Mouse (Mus musculus): ENCODE measurements around the gene Adcy1. TPM values are rescaled to one million over a fixed set of nuclear protein-coding genes. Genes with fewer than 3 reads are reported as not detected.

Adcy1 gene
- polyA plus RNA-seq, 1 experiment from 2014 or later, result 17.2 TPM

- Histone ChIP-seq H3K36me3 (replicated peaks; ENCODE audit: control insufficient read depth, insufficient read depth) (0 out of 2 replicates have a peak, but pooled peaks cover 6% of the 10 kb centered on the region), H3K9me3 (ENCODE audit: control insufficient read depth, low read length) (no peaks in the 10 kb centered on the region), H3K4me3 (replicated peaks; ENCODE audit: low read length) (no peak overlapping the region), H3K4me2 (replicated peaks) (no peak overlapping the region), H3K4me1 (replicated peaks; ENCODE audit: control insufficient read depth, insufficient read depth, low read length) (peaks cover 4% of the 10 kb centered on the region; the same call in 1 of the 2 replicates), H3K27me3 (ENCODE audit: control insufficient read depth, insufficient read depth, low read length) (no peaks in the 10 kb centered on the region), H3K27ac (no peak overlapping the region), H3K9ac (no peak overlapping the region)
- WGBS, result 80% methylated on average over 4 of the region's 4 CpGs
- DNase-seq (ENCODE audit: low spot score) (no peak), ATAC-seq (ENCODE audit: low FRiP score) (no peak)
These were observed 93.1 kb downstream of the Adcy1 start for GRCm38 (mm10) chr11:7156427-7156826.

DNA sequence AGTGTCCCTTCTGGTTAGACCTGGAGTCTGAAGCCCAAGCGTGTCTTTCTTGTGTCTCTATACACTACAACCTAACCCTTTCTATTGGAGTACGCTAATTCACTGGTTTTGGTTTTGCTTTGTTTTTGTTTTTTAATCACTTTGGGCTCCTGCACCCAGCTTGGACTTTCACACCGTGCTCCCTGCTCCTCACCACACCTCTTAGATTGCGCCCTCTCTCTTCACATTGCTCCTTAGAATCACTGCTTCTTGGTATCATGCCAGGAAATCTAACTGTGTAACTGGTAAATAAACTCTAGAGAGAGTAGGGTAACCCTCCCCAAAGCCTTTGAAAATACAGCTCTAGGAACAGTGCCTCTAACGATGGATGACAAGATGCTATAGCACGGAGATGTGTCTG, 94.9 kb downstream of the Adcy1 start:
- Histone ChIP-seq H3K36me3 (replicated peaks; ENCODE audit: control insufficient read depth, insufficient read depth) (peaks cover 6% of the 10 kb centered on the region; the same call in 1 of the 2 replicates), H3K9ac (no peak overlapping the region), H3K4me2 (replicated peaks) (no peak overlapping the region), H3K9me3 (ENCODE audit: control insufficient read depth, low read length) (no peaks in the 10 kb centered on the region), H3K27me3 (ENCODE audit: control insufficient read depth, insufficient read depth, low read length) (no peaks in the 10 kb centered on the region), H3K4me1 (replicated peaks; ENCODE audit: control insufficient read depth, insufficient read depth, low read length) (peaks cover 4% of the 10 kb centered on the region; the same call in 1 of the 2 replicates), H3K4me3 (replicated peaks; ENCODE audit: low read length) (no peak overlapping the region), H3K27ac (no peak overlapping the region)
- ATAC-seq (ENCODE audit: low FRiP score) (no peak), DNase-seq (ENCODE audit: low spot score) (no peak)
- WGBS, result 94% methylated on average over 6 of the region's 6 CpGs

DNA sequence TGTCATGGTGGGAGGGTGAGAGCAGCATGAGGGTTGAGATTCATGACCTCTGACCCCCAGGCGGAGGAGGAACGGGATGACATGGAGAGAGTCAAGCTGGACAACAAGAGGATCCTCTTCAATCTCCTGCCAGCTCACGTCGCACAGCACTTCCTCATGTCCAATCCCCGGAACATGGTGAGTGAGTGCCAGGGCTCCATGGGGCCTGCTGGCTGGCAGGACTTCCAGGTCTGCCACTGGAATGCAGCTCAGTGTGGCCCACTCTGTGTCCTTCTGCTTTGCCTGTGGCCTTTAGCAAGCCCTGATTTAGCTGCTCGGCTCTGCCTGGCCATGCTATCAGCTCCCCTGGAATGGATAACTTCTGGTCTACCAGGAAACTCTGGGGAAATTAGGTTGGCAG, 96.9 kb downstream of the Adcy1 start:
- Histone ChIP-seq H3K4me2 (replicated peaks) (no peak overlapping the region), H3K9me3 (ENCODE audit: control insufficient read depth, low read length) (no peaks in the 10 kb centered on the region), H3K27ac (peak overlapping the region; percentile 54; the same call in 1 of the 2 replicates), H3K27me3 (ENCODE audit: control insufficient read depth, insufficient read depth, low read length) (no peaks in the 10 kb centered on the region), H3K4me1 (replicated peaks; ENCODE audit: control insufficient read depth, insufficient read depth, low read length) (peaks cover 4% of the 10 kb centered on the region; the same call in 1 of the 2 replicates), H3K36me3 (replicated peaks; ENCODE audit: control insufficient read depth, insufficient read depth) (peaks cover 6% of the 10 kb centered on the region; the same call in 1 of the 2 replicates), H3K9ac (no peak overlapping the region), H3K4me3 (replicated peaks; ENCODE audit: low read length) (no peak overlapping the region)
- ATAC-seq (ENCODE audit: low FRiP score) (no peak), DNase-seq (ENCODE audit: low spot score) (no peak)
- WGBS, result 65% methylated on average over 6 of the region's 6 CpGs

- 26% methylated on average over 4 of the region's 4 CpGs for WGBS
- DNase-seq (ENCODE audit: low spot score) (peak; percentile 27), ATAC-seq (ENCODE audit: low FRiP score) (peak; percentile 78)
- Histone ChIP-seq H3K9ac (no peak overlapping the region), H3K36me3 (replicated peaks; ENCODE audit: control insufficient read depth, insufficient read depth) (peaks cover 6% of the 10 kb centered on the region; the same call in 1 of the 2 replicates), H3K27ac (peak overlapping the region; percentile 54), H3K27me3 (ENCODE audit: control insufficient read depth, insufficient read depth, low read length) (no peaks in the 10 kb centered on the region), H3K9me3 (ENCODE audit: control insufficient read depth, low read length) (no peaks in the 10 kb centered on the region), H3K4me3 (replicated peaks; ENCODE audit: low read length) (no peak overlapping the region), H3K4me2 (replicated peaks) (no peak overlapping the region), H3K4me1 (replicated peaks; ENCODE audit: control insufficient read depth, insufficient read depth, low read length) (peaks cover 4% of the 10 kb centered on the region; the same call in 1 of the 2 replicates)
These were observed 97.4 kb downstream of the Adcy1 start for GRCm38 (mm10) chr11:7160637-7161101.

- WGBS, result 82% methylated on average over 8 of the region's 8 CpGs
These were observed 98.3 kb downstream of the Adcy1 start for GRCm38 (mm10) chr11:7161502-7162174.

DNA sequence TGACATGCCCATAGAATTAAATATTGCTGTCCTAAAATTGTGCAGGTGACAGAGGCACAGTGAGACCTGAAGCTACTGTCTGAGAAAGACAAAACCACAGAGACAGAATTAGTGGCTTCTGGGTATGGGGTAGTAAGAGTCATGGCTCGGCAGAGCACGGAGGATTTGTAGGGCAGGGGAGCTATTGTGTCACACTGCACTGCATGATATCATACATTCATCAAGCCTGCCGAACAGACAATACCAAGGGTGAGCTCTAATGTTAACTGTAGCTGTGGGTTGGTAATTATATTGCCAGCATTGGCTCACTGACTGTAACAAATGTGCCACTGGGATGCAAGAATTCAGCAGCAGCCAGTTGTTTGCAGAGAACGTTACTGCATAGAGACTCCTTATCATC, 101.1 kb downstream of the Adcy1 start:
- WGBS, result 32% methylated on average over 4 of the region's 4 CpGs
- no peak for DNase-seq (ENCODE audit: low spot score)
- no peaks in the 10 kb centered on the region for H3K9me3 ChIP-seq (ENCODE audit: control insufficient read depth, low read length)
- H3K27ac ChIP-seq, result no peak overlapping the region
- no peak overlapping the region for H3K9ac ChIP-seq
- no peak overlapping the region for H3K4me2 ChIP-seq (replicated peaks)
- no peak for ATAC-seq (ENCODE audit: low FRiP score)
- no peak overlapping the region for H3K4me3 ChIP-seq (replicated peaks; ENCODE audit: low read length)
- peaks cover 4% of the 10 kb centered on the region; the same call in 1 of the 2 replicates for H3K4me1 ChIP-seq (replicated peaks; ENCODE audit: control insufficient read depth, insufficient read depth, low read length)
- peaks cover 14% of the 10 kb centered on the region; the same call in 1 of the 2 replicates for H3K36me3 ChIP-seq (replicated peaks; ENCODE audit: control insufficient read depth, insufficient read depth)
- H3K27me3 ChIP-seq (ENCODE audit: control insufficient read depth, insufficient read depth, low read length), result no peaks in the 10 kb centered on the region

More at GRCm38 (mm10) chr11:7161502-7162174, 98.3 kb downstream of the Adcy1 start:
- peaks cover 7% of the 10 kb centered on the region; the same call in 1 of the 2 replicates for H3K36me3 ChIP-seq (replicated peaks; ENCODE audit: control insufficient read depth, insufficient read depth)
- no peaks in the 10 kb centered on the region for H3K9me3 ChIP-seq (ENCODE audit: control insufficient read depth, low read length)
- peaks cover 4% of the 10 kb centered on the region; the same call in 1 of the 2 replicates for H3K4me1 ChIP-seq (replicated peaks; ENCODE audit: control insufficient read depth, insufficient read depth, low read length)
- H3K9ac ChIP-seq, result no peak overlapping the region
- ATAC-seq (ENCODE audit: low FRiP score), result peak; percentile 31; the same call in 1 of the 2 replicates
- peak overlapping the region; percentile 54; the same call in 1 of the 2 replicates for H3K27ac ChIP-seq
- H3K27me3 ChIP-seq (ENCODE audit: control insufficient read depth, insufficient read depth, low read length), result no peaks in the 10 kb centered on the region
- H3K4me3 ChIP-seq (replicated peaks; ENCODE audit: low read length), result no peak overlapping the region
- no peak overlapping the region for H3K4me2 ChIP-seq (replicated peaks)
- peak; percentile 78 for DNase-seq (ENCODE audit: low spot score)

GRCm38 (mm10) chr11:7169645-7170044, 106.4 kb downstream of the Adcy1 start:
- H3K27ac ChIP-seq, result no peak overlapping the region
- no peak overlapping the region for H3K4me2 ChIP-seq (replicated peaks)
- H3K9ac ChIP-seq, result no peak overlapping the region
- DNase-seq (ENCODE audit: low spot score), result no peak
- WGBS, result 82% methylated on average over 1 of the region's 1 CpGs
- no peak for ATAC-seq (ENCODE audit: low FRiP score)
- no peaks in the 10 kb centered on the region for H3K27me3 ChIP-seq (ENCODE audit: control insufficient read depth, insufficient read depth, low read length)
- no peaks in the 10 kb centered on the region for H3K9me3 ChIP-seq (ENCODE audit: control insufficient read depth, low read length)
- no peaks in the 10 kb centered on the region for H3K4me1 ChIP-seq (replicated peaks; ENCODE audit: control insufficient read depth, insufficient read depth, low read length)
- no peak overlapping the region for H3K4me3 ChIP-seq (replicated peaks; ENCODE audit: low read length)
- H3K36me3 ChIP-seq (replicated peaks; ENCODE audit: control insufficient read depth, insufficient read depth), result peaks cover 8% of the 10 kb centered on the region; the same call in 1 of the 2 replicates

- ATAC-seq (ENCODE audit: low FRiP score), result no peak
- H3K27me3 ChIP-seq (ENCODE audit: control insufficient read depth, insufficient read depth, low read length), result no peaks in the 10 kb centered on the region
- H3K4me1 ChIP-seq (replicated peaks; ENCODE audit: control insufficient read depth, insufficient read depth, low read length), result no peaks in the 10 kb centered on the region
These were observed 110.4 kb downstream of the Adcy1 start for GRCm38 (mm10) chr11:7173664-7174063.

GRCm38 (mm10) chr11:7178724-7179123, 115.4 kb downstream of the Adcy1 start:
- Histone ChIP-seq H3K36me3 (replicated peaks; ENCODE audit: control insufficient read depth, insufficient read depth) (no peaks in the 10 kb centered on the region), H3K4me3 (replicated peaks; ENCODE audit: low read length) (no peak overlapping the region), H3K27ac (no peak overlapping the region), H3K9ac (no peak overlapping the region), H3K4me1 (replicated peaks; ENCODE audit: control insufficient read depth, insufficient read depth, low read length) (peaks cover 4% of the 10 kb centered on the region; the same call in 1 of the 2 replicates), H3K27me3 (ENCODE audit: control insufficient read depth, insufficient read depth, low read length) (no peaks in the 10 kb centered on the region), H3K4me2 (replicated peaks) (no peak overlapping the region), H3K9me3 (ENCODE audit: control insufficient read depth, low read length) (no peaks in the 10 kb centered on the region)
- WGBS, result 77% methylated on average over 4 of the region's 4 CpGs
- DNase-seq (ENCODE audit: low spot score) (no peak), ATAC-seq (ENCODE audit: low FRiP score) (no peak)

More at GRCm38 (mm10) chr11:7173664-7174063, 110.4 kb downstream of the Adcy1 start:
- no peak overlapping the region for H3K4me3 ChIP-seq (replicated peaks; ENCODE audit: low read length)
- H3K36me3 ChIP-seq (replicated peaks; ENCODE audit: control insufficient read depth, insufficient read depth), result no peaks in the 10 kb centered on the region; the same call in 1 of the 2 replicates
- no peaks in the 10 kb centered on the region for H3K9me3 ChIP-seq (ENCODE audit: control insufficient read depth, low read length)
- no peak overlapping the region for H3K9ac ChIP-seq
- no peak overlapping the region for H3K27ac ChIP-seq
- 84% methylated on average over 6 of the region's 6 CpGs for WGBS
- DNase-seq (ENCODE audit: low spot score), result no peak
- no peak overlapping the region for H3K4me2 ChIP-seq (replicated peaks)

Data from hindbrain, embryonic 14.5 days (tissue).